Mouse (Mus musculus): Measurements from ENCODE around the gene Arl14ep.
"Not testable (repeated sequence)": the region's sequence is repeated elsewhere in the genome, so short reads cannot be mapped to it uniquely, and the experiment has no call there.

Gene Arl14ep

DNA sequence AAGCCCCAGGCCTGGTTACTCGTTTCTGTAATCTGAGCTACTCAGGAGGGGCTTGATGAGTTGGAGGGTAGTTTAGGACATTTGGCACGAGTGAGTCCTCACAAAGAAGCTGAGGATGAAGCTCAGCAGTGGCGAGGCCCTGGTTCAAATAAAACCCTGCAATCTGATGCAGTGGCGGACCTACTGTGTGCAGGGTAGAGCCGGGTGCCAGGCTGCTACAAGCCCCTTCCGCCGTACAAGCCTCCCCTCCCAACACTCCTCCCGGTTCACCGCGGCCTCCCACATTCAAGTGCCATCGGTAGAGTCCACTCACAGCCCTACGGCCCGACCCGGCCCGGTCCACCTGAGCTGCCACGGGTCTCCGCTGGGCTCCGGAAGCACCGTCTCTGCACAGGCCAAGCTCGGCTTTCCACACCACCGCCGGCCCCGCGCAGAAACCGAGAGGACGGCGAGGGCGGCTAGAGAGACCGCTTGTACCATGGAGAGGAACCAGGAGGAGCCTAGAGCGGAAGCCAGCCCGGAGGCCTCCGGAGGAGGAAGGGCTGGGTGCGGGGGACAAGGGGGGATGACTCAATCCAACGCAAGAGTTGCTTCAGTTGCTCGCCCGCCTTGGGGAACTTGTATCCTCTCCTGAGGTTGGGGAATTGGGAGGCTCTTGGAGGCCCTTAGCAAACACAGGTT, at the start of gene Arl14ep:
Arl14ep (minus strand) TSS at position 466 of the 681 bp plus-strand sequence.
- DNase-seq (ENCODE audit: low read depth, low spot score) = peak; percentile 91

DNA sequence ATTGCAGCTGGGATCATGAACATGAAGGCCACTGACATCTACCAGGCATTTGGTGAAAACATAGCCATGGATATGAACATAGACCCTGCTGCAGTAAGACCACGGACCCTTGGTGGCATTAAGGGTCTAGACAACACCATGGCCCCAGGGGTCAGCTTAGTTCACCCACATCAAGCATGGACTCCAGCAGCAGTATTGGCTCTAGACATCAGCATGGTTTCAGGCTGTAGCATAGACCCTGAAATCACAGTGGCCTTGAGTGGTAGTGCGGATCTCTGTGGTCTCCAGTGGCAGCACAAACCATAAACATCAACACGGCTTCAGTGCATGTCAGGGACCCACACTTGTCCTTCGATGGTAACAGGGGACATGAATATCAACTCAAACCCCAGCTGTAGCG, 48.5 kb upstream of the Arl14ep start:
- no peak for DNase-seq (ENCODE audit: low read depth, low spot score)

DNA sequence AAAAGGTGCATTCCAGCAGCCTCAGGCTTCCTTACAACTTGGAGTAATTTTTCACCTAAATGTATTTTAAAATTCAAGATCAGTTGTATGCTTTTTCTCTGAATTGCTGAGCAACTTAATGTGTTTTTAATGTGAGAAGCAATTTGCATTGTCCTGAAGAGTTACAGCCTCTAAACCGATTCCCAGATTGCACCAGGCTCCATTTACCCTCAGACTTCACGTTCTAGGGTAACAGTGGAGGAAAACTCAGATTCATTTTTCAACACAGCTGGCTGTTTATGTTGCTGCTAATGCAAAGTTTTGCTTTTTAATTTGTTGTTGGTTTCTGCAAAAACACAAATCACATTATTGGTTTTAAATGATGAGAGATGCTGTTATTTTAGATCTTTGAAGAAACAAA, 45.1 kb upstream of the Arl14ep start:
- no peak for DNase-seq (ENCODE audit: low read depth, low spot score)

DNA sequence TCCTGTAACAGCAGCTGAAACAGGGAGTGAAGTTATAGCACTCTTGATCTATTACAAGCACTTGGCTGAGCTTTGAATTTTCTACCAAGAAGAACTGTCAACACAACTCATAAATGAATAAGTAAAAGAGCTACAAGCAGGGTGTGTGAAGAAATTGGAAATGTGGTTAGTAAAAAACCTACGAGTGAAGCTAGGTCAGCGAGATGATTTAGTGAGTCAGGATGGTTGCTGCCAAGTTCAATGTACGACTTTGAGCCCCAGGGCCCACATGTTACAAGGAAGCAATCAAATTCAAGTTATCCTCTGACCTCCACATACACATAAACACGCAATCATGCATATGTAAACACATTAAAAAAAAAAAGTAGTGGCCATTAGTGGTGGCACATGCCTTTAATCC, 38.9 kb upstream of the Arl14ep start:
- DNase-seq (ENCODE audit: low read depth, low spot score) = no peak

DNA sequence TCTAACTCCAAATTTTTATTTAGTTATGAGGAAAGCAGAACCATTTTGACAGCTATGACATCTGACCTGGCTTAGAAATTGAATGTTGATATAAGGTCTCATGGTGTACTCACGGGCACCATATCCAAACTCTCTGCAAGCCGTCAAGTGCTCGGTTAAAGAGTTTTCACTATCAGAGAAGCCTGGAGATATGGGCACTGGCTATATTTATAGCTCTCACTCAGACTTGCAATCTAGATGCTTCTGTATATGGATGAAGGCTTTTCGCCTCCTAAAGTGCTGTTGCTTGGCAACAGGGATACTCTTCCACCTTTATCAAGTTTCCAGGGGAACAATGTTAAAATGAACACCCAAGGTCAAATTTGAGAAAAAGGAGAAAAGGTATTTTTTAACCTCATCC, 38.1 kb upstream of the Arl14ep start:
- DNase-seq (ENCODE audit: low read depth, low spot score) = no peak

DNA sequence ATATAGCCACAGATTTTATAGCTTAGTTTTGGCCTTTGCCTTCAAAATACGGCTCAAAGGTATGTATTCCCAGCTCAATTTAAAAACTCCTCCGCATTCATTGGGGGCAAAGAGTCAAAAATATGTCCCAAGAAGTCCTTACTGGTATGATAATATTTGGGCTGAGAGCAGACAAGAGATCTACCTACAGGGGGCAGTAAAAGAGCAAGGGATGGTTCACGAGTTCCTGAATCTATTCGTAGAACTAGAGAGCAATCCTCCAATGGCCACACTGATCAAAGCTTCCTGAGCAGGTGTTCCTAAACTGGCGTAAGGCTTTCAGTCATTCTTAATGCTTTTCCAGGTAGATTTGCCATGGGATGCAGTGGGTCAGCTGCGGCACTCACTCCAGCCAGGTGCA, 35.9 kb upstream of the Arl14ep start:
- no peak for DNase-seq (ENCODE audit: low read depth, low spot score)

DNA sequence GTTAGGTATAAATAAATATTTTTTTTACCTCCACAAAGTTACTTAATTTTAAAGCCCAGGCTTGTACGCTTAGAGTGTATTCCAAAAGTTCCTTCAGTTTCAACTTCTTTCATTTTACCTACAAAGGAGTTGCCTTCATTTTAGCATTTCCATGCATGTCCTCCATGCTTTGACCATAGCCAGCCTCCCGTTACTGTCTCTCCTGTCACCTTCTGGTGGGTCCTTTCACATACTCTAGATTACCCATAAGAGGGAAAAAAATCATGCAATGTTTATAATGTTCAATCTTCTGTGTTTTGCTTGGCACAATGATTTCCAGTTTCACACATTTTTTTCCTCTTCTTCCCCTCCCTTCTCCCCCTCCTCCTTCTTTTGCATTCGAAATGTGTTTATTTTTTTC, 32.2 kb upstream of the Arl14ep start:
- DNase-seq (ENCODE audit: low read depth, low spot score) = no peak

DNA sequence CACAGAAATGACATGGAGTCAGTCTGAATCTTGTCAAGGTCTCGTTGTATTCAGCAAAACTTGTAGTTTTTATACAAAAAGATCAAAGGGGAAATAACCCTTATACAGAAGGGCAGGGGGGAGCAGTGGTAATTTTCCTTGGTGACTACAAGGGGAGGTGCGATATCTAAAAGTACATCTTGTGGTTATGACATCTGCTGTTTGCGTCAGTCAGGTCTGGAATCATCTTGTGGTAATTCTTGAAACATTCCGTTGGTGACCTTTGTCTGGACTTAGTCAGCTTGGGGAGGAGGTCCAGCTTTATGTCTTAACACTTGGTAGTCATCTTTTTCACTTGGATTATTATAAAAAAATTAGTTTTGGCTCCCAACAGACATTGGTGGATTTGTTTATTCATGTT, 31.7 kb upstream of the Arl14ep start:
- not testable (repeated sequence) for DNase-seq (ENCODE audit: low read depth, low spot score)

DNA sequence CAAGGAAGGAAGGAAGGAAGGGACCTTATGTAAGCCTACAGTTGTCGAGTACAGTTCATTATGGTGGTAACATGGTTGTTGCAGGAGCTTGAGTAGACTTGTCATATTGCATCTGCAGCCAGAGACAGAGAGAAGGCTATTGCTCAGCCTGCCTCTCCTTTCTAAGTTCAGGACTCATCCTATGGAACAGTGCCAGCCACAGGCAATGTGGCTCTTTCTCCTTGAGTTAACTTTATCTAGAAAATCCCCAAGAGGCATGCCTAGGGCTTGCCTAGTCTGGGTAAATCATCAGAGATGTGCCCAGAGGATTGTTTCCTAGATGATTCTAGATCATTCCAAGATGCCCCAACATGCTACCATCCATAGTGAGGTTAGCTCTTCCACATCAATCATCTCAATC, 17.0 kb upstream of the Arl14ep start:
- DNase-seq (ENCODE audit: low read depth, low spot score) = no peak

DNA sequence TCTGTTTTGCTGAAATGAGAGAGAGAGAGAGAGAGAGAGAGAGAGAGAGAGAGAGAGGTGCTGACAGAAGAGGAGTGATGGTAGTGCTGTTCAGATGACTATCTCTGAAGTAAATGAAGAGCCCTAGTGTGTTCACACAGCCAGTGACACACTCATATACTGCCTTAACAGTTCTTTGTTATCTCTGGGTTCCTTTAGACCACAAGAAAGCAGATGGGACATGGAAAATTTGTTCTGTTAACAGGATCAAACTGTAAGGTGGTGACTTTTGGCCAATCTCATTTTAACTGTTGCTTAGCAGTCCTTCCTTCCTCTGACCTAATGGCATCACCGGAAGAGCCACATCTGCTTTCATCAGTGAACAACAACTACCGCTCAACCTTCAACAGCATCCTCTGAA, 10.7 kb upstream of the Arl14ep start:
- DNase-seq (ENCODE audit: low read depth, low spot score) = no peak

DNA sequence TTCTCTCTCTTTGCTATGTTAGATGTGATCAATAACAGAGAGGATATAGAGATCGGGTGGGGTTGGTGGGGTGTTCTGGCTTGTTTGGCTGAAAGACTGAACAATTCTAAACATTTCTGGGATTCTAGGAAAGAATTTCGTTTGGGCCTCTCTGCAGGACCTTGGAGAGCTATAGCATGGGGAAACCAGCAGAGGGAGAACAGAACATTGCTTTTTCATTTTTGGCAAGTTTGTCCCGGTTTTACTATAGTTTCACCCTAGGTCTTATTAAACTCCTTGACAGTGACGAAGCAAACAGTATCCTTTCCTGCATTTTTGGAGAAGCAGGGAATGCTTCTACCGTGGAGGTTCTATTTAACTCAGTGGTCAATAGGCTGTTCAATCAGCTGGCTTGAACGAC, 8.3 kb upstream of the Arl14ep start:
- no peak for DNase-seq (ENCODE audit: low read depth, low spot score)

DNA sequence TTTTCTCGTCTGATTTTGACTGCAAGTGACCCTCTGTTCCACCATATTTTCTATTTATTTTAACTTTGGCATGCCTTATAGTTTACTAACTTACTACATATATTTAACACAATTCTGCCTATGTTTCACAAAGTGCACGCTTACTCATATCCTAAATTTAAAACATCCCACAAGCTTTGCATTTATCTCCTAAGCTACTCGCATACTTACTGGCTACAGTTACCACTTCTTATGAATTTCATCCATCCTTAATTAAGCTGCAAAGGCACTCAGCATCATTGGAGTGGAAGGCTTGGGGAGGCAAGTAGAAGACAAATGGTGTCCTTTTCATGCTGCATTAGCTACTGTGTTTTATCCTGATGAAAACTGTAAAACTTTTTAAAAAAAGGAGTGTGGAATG, 2.2 kb upstream of the Arl14ep start:
- no peak for DNase-seq (ENCODE audit: low read depth, low spot score)

DNA sequence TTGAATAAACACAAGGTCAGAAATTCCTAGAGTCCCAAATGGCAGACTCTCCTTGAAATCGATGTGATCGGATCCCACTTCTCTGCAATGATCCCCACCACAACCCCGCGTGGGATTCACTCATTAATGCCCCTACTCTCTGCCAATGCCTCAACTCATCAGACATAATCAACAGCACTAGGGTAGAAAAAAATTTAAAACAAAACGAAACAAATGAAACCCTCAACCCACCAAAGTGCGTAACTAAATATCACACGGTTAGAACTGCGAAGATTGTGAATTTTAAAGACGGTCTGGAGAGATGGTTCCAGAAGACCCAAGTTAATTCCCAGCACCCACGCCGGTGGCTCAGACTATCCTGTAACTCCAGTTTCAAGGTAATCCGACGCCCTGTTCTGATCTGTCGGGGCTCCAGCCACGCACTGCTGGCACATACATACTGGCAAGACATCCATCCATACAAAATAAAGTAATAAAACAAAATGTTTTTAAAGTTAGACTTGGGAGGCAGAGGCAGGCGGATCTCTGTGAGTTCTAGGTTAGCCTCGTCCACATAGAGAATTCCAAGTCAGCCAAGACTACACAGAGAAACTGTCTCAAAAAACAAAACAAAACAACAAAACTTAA, 779 bp downstream of the Arl14ep start:
- peak; percentile 47 for DNase-seq (ENCODE audit: low read depth, low spot score)

DNA sequence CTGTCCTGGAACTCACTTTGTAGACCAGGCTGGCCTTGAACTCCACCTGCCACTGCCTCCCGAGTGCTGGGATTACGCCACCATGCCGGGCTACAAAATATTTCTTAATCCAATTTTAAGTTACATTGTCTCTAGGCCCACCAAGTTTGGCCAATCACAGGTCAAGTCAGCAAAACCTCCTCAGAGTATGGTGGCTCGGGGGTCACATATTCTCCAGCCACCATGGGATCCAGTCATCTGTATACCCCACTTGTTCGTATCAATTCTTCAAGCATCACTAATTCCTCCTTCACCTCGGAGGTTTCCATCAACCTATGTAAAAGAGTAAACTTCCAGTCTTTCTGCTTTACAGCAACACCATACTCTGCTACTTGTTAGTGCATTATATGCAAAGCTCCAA, 1.4 kb downstream of the Arl14ep start:
- no peak for DNase-seq (ENCODE audit: low read depth, low spot score)

DNA sequence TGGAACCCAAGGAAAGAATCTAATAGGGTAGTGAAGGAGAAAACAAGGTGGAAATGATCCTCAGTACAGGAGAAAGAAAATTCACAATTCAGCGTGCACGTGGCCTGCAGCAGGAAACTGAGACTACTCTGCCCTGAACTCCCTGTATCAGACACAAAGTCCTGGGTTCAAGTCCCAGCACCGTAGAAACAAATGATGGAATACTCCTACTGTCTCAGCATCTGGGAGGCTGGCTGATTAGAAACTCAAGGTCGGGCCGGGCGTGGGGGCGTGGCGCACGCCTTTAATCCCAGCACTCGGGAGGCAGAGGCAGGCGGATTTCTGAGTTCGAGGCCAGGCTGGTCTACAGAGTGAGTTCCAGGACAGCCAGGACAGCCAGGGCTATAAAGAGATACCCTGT, 3.3 kb downstream of the Arl14ep start:
- DNase-seq (ENCODE audit: low read depth, low spot score) = no peak

DNA sequence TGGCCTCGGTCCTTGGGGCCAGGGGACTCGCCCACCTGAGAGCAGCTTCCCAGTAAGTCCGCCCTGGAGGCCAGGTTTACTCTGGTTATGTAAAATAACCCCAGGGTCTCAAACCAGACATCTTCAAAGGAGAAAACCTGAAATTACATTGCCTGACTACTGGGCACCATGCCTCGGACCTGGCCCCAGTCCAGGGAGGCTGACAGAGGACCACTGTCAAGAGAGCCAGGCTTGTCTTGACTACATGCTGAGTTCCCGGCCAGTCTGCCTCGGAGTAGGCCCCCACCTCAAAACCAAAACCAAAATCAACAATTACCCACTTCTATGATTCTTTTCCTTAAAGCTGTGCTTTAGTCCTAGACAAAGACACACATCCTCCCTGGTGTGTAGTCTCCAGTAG, 5.9 kb downstream of the Arl14ep start:
- DNase-seq (ENCODE audit: low read depth, low spot score) = no peak

DNA sequence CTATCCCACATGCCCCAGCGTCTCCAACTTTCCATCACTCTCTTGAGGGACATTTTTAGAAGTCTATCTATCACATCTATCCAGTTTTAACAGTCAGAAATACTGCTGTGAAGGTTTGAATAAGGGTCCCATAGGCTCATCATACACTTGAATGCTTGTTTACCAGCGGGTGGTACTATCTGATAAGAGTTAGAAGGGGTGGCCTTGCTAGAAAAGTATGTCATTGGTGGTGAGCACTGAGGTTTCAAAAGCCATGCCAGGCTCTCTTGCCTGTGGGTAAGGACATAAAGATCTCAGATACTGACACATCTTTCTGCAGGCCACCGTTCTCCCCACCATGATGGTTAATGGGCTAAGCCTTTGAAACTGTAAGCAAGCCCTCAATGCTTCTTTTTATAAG, 10.7 kb downstream of the Arl14ep start:
- no peak for DNase-seq (ENCODE audit: low read depth, low spot score)

DNA sequence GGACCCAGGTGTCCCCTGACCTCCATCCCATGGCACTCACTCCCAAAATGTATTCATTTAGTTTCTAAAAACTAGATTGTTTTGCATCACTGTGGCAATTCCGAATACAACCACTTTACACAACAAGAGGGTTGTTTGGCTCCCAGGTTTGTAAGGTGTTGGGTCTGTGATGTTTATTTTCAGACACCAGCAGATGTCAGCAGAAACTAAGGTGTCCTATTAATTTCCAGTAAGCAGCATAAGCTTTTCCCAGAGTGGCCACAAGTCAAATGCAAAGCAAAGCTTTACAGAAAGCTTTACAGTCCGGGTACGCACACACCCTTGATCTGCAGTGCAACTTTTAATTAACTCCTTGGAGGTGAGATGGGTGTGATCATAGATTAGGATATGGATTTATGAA, 12.6 kb downstream of the Arl14ep start:
- DNase-seq (ENCODE audit: low read depth, low spot score) = no peak

DNA sequence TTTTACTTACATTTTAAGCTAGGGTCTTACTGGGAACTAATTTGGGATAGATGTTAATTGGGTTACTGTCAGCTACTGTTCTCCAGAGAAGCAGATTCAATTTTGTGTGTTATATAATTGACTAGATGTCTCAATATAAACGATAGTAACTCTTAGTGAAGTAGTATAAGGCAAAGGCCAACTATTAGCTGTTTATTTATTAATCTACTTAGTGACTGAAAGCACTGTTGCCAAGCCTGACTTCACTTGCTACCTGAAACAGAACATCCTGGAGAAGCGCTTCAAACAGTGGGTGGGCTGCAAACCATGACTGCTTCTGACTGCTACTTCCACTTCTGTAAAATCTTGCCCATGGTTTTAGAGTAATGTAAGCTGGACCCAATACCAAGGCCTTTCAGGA, 13.2 kb downstream of the Arl14ep start:
- no peak for DNase-seq (ENCODE audit: low read depth, low spot score)

DNA sequence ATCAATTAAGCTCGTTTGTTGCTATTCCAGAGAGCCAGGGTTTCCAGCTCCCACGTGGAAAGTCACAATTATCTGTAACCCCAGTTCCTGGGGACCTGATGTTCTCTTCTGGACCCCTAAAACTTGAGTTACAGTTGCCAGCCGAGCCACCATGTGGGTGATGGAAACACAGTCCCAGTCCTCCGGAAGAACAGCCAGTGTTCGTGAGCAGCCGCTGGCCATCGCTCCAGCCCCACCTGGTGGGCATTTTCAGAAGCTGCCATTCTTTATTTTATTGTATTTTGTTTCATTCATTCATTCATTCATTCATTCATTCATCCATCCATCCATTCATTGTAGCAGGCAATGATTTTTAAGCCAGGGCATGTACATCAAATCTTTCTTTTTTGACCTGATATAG, 14.0 kb downstream of the Arl14ep start:
- DNase-seq (ENCODE audit: low read depth, low spot score) = no peak

DNA sequence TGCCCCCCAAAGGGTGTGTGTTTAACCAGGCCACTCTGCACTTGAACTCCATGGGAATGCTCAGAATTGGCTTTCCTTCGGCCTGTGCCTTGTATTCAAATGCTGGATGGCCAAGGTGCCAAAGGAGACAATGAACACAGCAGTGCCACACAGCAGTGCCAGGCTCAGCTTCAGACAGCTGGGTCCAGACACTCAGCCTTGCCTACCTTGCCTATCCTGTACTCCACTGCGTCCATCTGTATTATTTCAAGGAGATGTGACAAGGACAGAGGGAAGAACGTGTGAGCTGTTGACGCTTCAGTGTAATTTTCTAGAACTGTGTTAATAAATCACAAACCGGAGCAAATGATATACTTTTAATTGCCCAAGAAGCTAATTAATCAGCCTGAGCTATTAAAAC, 14.8 kb downstream of the Arl14ep start:
- DNase-seq (ENCODE audit: low read depth, low spot score) = no peak

DNA sequence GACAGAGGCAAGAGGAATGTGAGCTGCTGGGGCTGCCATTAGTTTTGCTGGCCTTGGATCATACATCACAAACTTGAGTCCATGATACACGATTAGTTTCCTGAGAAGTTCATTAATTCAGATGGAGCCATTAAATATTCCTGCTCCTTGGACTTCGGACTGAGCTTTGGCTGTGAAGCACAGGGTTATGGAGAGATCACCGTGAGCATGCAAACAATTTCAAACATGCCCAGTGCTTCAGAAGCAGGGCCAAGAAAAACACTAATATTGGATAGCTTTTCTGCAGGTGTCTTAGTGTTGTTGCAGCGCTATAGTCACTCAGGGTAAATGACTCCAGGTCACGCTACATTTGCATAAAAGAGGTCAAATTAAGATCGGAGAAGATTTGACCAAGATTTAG, 15.3 kb downstream of the Arl14ep start:
- no peak for DNase-seq (ENCODE audit: low read depth, low spot score)

DNA sequence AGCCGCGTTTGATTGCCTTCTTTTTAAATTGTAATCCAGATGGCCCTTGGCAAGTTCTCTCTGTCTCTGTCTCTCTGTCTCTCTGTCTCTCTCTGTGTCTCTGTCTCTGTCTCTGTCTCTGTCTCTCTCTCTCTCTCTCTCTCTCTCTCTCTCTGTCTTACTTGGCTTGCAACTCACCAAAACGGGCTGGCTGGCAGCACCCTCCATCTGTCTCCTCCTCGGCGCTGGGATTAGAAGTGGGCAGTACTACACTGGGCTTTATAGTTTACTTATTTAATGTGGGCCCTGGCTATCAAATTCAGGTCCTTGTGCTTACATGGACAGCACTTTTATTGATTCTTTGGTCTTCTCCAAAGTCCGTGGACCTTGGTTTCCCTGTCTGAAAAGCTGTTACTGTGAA, 18.1 kb downstream of the Arl14ep start:
- no peak for DNase-seq (ENCODE audit: low read depth, low spot score)

DNA sequence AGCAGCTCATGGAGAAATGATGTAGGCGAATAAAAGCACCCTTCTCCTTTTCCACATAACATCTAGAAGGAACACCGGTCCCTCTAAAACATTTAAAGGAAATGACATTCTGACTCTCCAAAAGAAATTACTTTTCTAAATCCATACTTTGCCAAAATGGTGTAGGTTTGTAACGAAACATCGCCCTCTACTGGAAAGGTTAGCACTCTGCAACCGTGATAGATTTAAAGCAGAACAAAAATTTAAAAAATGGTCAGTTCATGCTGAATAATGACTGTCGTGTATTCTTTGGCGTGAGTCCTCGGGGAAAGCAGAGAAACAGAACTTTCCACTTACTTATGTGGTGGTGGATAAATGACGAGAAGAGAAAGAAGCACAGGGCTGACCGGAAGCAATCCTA, 18.6 kb downstream of the Arl14ep start:
- DNase-seq (ENCODE audit: low read depth, low spot score) = peak; percentile 43

Measured in A20 (cell line).